Mouse (Mus musculus) forebrain, embryonic 15.5 days (tissue): Measurements from ENCODE around the gene Ccdc171. TPM values are rescaled to one million over a fixed set of nuclear protein-coding genes. Genes with fewer than 3 reads are reported as not detected.
"Not testable (repeated sequence)": the region's sequence is repeated elsewhere in the genome, so short reads cannot be mapped to it uniquely, and the experiment has no call there.

Source experiments
- ATAC-seq: fragments of 200-750 bp; cut with Nextera tagmentation; replicated peaks from 2 replicates; pipeline ENCODE4 v1.8.0; 2017; ENCODE audit warnings: mild to moderate bottlenecking, moderate TSS enrichment, moderate library complexity
- H3K27ac ChIP-seq: fragments of 300-500 bp; sonication (generic); replicated peaks from 2 replicates; pipeline ENCODE4 v1.5.1; 2015; ENCODE audit warnings: mild to moderate bottlenecking, inconsistent platforms
- H3K27me3 ChIP-seq: fragments of 300-500 bp; sonication (generic); 2 replicates; pipeline ENCODE4 v1.6.1; 2015; ENCODE audit warnings: inconsistent platforms
- H3K36me3 ChIP-seq: fragments of 300-500 bp; sonication (generic); 2 replicates; pipeline ENCODE4 v1.6.1; 2015; ENCODE audit warnings: mild to moderate bottlenecking, inconsistent platforms
- H3K4me1 ChIP-seq: fragments of 300-500 bp; sonication (generic); 2 replicates; pipeline ENCODE4 v1.6.1; 2015; ENCODE audit warnings: inconsistent platforms
- H3K4me2 ChIP-seq: fragments of 300-500 bp; sonication (generic); replicated peaks from 2 replicates; pipeline ENCODE4 v1.6.1; 2015; ENCODE audit warnings: mild to moderate bottlenecking, inconsistent platforms
- H3K4me3 ChIP-seq: fragments of 300-500 bp; sonication (generic); 2 replicates; pipeline ENCODE4 v1.5.1; 2015; ENCODE audit warnings: mild to moderate bottlenecking, inconsistent platforms
- H3K9ac ChIP-seq: fragments of 300-500 bp; sonication (generic); replicated peaks from 2 replicates; pipeline ENCODE4 v1.6.1; 2015; ENCODE audit warnings: mild to moderate bottlenecking, inconsistent platforms
- H3K9me3 ChIP-seq: fragments of 300-500 bp; sonication (generic); 2 replicates; pipeline ENCODE4 v1.6.1; 2016; ENCODE audit warnings: inconsistent platforms
- WGBS: fragments of 180-500 bp; shearing (Covaris S2); methylation state at CpG from one replicate; pipeline ENCODE4 v1.1.7; 2015; ENCODE audit warnings: mixed read lengths; 5-methylcytosine and 5-hydroxymethylcytosine counted together
- polyA plus RNA-seq: library from polyadenylated mRNA; unstranded; fragments of >200 nt; fragmentation: Nextera tagmentation; extraction: Ambion mirVana; gene quantifications from 2 replicates; pipeline ENCODE4 v1.2.1, GENCODE M21; 2015

Gene Ccdc171
- polyA plus RNA-seq, 1 experiment from 2014 or later, result 5.5 TPM

DNA sequence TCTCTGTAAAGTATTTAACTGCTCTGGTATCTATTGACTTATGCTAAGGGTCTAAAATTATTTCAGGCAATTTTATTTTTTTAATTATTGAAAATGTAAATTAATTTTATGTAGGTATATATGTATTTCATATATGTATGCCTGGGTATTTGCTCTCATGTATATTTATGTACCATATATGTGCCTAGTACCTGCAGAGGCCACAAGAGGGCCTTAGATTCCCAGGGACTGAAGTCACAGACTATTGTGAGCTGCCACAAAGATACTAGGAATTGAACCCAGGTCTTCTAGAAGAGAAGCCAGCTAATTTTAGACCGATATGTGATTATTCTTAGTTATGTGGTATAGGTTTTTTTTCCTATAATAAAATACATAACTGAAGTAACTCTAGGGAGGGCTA lies 62.2 kb downstream of the Ccdc171 start:
- Histone ChIP-seq H3K27me3 (no peaks in the 10 kb centered on the region), H3K9me3 (no peaks in the 10 kb centered on the region), H3K4me2 (no peak overlapping the region), H3K4me3 (no peak overlapping the region), H3K4me1 (no peaks in the 10 kb centered on the region), H3K36me3 (no peaks in the 10 kb centered on the region), H3K9ac (no peak overlapping the region), H3K27ac (no peak overlapping the region)
- 97% methylated on average over 1 of the region's 1 CpGs for WGBS
- no peak for ATAC-seq

DNA sequence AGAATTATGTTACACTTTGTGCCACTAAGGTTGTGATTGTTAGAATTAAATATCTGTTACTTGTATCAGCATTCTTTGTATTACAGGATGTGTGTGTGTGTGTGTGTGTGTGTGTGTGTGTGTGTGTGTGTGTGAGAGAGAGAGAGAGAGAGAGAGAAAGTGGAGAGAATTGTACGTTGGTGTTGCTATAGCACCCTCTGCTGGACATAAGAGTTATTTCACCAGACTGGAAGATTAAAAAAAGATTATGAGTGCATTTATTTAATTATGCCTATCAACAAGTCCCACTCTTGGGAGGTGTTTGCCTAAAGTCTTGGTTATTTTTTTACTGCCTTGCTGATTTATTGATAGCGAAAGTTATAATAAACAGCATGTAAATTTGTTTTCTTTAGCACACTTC lies 71.1 kb downstream of the Ccdc171 start:
- no peak for ATAC-seq
- H3K9me3 ChIP-seq, result no peaks in the 10 kb centered on the region
- 23% methylated on average over 2 of the region's 2 CpGs for WGBS
- no peaks in the 10 kb centered on the region for H3K4me1 ChIP-seq
- no peaks in the 10 kb centered on the region for H3K27me3 ChIP-seq
- no peaks in the 10 kb centered on the region for H3K36me3 ChIP-seq
- H3K27ac ChIP-seq, result no peak overlapping the region
- H3K9ac ChIP-seq, result no peak overlapping the region
- H3K4me3 ChIP-seq, result no peak overlapping the region
- H3K4me2 ChIP-seq, result no peak overlapping the region

DNA sequence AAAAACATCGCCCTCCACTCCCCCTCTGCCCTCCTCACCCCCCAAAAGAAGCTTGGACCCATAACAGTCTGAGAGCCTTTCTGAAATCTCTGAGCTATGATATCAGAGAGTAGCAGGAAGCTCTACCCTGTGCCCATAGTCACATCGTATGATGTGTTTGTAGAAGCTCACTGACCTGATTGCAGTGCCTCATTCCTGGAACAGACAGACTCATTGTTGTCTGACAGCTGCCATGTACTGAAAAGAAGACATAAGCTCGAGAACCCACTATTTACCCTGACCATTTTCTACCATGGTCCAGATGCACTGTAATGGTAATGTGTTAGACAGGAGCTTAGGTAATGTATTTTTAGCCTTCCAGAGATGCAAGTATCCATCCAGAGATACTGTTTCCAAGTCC lies 85.8 kb downstream of the Ccdc171 start:
- ATAC-seq, result no peak
- Histone ChIP-seq H3K36me3 (no peaks in the 10 kb centered on the region), H3K4me3 (no peak overlapping the region), H3K9me3 (no peaks in the 10 kb centered on the region), H3K9ac (no peak overlapping the region), H3K4me2 (no peak overlapping the region), H3K27ac (no peak overlapping the region), H3K27me3 (no peaks in the 10 kb centered on the region), H3K4me1 (no peaks in the 10 kb centered on the region)
- 71% methylated on average over 3 of the region's 3 CpGs for WGBS

DNA sequence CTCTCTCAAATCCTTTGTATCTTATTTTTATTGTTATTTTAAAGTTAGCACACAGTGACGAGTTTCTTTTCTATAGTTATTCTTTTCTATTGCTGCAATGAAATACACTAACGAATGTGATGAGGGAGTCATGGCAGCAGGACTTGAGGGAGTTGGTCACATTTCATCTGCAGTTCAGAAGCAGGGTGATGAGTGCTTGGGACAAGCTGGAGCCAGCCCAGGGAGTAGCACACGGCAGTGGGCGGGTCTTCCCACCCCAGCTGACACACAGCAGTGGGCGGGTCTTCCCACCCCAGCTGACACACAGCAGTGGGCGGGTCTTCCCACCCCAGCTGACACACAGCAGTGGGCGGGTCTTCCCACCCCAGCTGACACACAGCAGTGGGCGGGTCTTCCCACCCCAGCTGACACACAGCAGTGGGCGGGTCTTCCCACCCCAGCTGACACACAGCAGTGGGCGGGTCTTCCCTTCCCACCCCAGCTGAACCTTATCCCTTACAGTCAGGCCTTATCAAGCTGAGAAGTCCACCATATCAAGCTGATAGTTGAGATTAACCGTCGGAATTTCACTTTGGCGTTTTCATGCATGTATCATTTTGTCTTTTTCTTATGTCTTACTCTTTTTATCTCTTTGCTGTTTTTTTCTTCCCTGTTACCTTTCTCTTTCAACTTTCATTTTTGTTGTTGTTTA lies 97.8 kb downstream of the Ccdc171 start:
- not testable (repeated sequence) for H3K9me3 ChIP-seq, H3K4me2 ChIP-seq, ATAC-seq, H3K36me3 ChIP-seq, H3K27me3 ChIP-seq, H3K4me3 ChIP-seq, H3K4me1 ChIP-seq, H3K27ac ChIP-seq, H3K9ac ChIP-seq
- WGBS, result 31% methylated on average over 10 of the region's 13 CpGs

DNA sequence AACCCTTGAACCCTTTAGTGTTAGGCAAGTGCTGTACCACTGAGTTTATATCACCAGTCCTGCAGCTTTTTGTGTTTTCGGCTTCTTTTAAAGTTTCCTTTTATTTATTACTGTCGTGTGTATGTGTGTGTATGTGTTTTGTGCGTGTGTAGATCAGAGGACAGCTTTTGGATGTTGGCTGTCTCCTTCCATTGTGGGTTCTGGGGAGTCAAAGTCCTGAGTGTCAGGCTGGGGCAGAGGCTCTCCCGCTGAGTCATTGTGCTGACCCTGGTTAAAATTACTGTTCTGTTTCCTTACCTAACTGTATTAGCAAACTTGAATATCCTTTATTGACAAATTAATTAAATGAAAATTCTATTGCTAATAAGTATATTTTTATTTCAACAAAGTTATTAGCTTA lies 98.4 kb downstream of the Ccdc171 start:
- H3K27me3 ChIP-seq, result no peaks in the 10 kb centered on the region
- WGBS, result 84% methylated on average over 4 of the region's 4 CpGs

DNA sequence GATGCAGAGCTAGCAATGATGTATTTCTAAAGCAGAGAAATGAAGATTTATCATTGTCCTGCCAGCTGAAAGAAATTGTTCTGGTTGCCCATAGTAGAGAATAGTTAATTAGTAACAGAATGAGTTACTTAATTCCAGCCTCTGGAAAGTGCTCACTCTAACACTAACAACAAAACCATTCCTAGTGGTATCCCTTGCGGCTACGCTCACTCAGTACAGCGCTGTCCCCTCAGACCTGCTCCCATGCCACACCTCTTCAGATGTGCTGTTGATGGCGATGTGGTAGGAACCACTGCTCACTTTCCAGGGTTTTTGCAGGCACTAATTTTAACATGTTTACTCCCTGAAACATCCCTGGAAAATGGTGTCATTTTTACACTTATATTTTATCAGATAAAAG lies 126.1 kb downstream of the Ccdc171 start:
- Histone ChIP-seq H3K4me2 (no peak overlapping the region), H3K27me3 (no peaks in the 10 kb centered on the region), H3K4me1 (peaks cover 2% of the 10 kb centered on the region), H3K4me3 (no peak overlapping the region), H3K27ac (no peak overlapping the region), H3K9me3 (no peaks in the 10 kb centered on the region), H3K36me3 (no peaks in the 10 kb centered on the region), H3K9ac (no peak overlapping the region)
- 98% methylated on average over 4 of the region's 4 CpGs for WGBS
- no peak for ATAC-seq

More for the DNA sequence above, 98.4 kb downstream of the Ccdc171 start:
- Histone ChIP-seq H3K4me1 (no peaks in the 10 kb centered on the region), H3K4me2 (no peak overlapping the region), H3K27ac (no peak overlapping the region), H3K36me3 (no peaks in the 10 kb centered on the region), H3K9ac (no peak overlapping the region), H3K9me3 (no peaks in the 10 kb centered on the region), H3K4me3 (no peak overlapping the region)
- no peak for ATAC-seq

DNA sequence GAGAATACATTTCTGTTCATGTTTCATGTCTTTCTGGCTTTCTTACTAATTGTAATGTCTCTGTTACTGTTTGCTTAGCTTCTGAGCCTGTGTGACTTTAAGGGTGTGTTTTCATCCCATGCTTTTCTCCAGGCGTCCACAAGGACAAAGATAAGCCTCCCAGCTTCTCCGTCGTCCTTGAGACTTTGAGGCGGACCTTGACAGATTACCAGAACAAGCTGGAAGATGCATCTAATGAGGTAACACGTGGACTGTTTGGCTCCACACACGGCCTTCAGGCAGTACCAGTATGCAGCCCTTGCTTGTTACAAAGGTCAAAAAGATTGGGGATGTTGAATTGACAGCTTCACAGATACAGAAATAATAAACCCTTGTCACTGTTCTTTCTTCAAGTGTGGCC lies 130.1 kb downstream of the Ccdc171 start:
- Histone ChIP-seq H3K4me2 (no peak overlapping the region), H3K4me1 (peaks cover 8% of the 10 kb centered on the region), H3K27me3 (no peaks in the 10 kb centered on the region), H3K4me3 (no peak overlapping the region), H3K27ac (no peak overlapping the region), H3K9ac (no peak overlapping the region), H3K9me3 (no peaks in the 10 kb centered on the region), H3K36me3 (no peaks in the 10 kb centered on the region)
- 23% methylated on average over 6 of the region's 6 CpGs for WGBS
- ATAC-seq, result no peak

DNA sequence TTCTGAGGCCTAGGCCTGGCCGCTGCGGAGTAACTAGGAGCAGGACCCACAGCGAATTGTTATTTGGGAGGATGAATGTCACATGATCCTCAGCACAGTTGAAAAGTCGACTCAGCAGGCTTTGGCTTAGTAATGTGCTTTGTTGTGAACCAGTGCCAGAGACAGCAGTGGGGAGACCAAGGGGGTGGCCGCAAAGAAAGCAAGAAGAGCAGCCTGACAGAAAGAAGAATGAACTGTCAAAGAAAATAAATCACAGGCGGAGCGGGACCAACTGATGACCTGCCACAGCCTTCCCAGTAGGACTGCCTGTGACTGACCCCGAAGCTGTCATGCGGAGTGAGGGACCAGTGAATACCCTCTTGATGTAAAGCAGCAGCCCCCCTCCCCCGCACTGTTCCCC lies 131.2 kb downstream of the Ccdc171 start:
- Histone ChIP-seq H3K4me2 (peak overlapping the region; percentile 14), H3K27me3 (no peaks in the 10 kb centered on the region), H3K4me1 (peaks cover 8% of the 10 kb centered on the region), H3K9me3 (no peaks in the 10 kb centered on the region), H3K27ac (no peak overlapping the region), H3K9ac (no peak overlapping the region), H3K36me3 (no peaks in the 10 kb centered on the region), H3K4me3 (no peak overlapping the region)
- WGBS, result 12% methylated on average over 10 of the region's 10 CpGs
- peak; percentile 81 for ATAC-seq

DNA sequence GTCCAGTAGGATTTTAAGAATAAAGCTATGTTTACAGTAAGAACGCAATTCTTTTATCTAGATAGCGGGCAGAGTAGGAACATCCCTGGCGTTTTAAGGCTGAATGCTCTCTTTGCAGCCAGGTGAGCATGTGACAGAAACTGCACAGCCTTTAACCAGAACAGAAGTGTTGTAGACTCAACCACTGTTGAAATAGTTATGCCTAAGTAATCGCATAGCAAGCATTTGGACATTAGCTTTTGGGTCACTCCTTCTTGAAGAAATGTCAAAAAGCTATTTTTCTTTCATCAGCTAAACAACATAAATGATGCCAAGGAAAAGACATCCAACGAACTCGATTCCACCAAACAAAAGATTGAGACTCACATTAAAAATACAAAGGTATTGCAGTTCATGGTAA lies 131.7 kb downstream of the Ccdc171 start:
- Histone ChIP-seq H3K4me1 (peaks cover 8% of the 10 kb centered on the region), H3K4me3 (no peak overlapping the region), H3K36me3 (no peaks in the 10 kb centered on the region), H3K4me2 (peak overlapping the region; percentile 14), H3K27me3 (no peaks in the 10 kb centered on the region), H3K9me3 (no peaks in the 10 kb centered on the region), H3K9ac (no peak overlapping the region), H3K27ac (no peak overlapping the region)
- WGBS, result 48% methylated on average over 6 of the region's 6 CpGs
- ATAC-seq, result no peak

DNA sequence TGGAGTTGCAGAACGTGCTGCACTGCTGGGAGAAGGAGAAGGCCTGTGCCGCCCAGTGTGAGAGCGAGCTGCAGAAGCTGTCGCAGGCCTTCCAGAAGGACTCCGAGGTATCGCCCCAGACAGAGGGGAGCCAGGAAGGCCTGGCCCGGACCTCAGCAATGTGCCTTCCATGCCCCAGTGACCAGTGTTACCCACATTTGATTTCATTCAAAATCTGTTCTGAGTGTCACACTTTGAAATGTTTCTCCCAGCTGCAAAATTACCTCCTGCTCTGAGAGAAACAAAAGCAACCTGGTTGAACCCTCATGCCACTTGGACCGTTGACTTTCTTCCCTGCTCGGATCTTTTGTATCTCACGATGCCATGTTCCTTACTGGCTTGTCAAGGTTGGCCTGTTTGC lies 133.1 kb downstream of the Ccdc171 start:
- no peak for ATAC-seq
- Histone ChIP-seq H3K9ac (no peak overlapping the region), H3K4me2 (no peak overlapping the region), H3K27ac (no peak overlapping the region), H3K36me3 (no peaks in the 10 kb centered on the region), H3K9me3 (no peaks in the 10 kb centered on the region), H3K4me3 (no peak overlapping the region), H3K27me3 (no peaks in the 10 kb centered on the region), H3K4me1 (peaks cover 8% of the 10 kb centered on the region)
- WGBS, result 81% methylated on average over 10 of the region's 10 CpGs

DNA sequence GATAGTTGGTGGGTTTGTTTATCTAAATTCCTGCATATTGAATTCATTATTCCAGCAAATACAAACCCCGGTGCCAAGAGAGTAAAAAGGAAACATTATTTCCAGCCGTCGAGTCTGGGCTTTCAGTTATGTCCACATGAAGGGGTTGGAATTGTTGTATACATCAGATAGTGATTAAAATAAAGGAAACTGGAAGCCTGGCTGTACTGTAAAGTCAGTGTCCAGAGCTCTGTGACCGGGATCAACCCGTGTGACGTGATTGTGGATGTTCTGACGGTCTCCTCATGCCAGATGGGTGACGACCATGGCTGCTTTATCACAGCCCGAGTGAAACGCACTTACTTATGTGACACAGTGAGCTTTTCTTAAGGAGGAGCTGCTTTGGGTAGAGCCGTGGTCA lies 134.1 kb downstream of the Ccdc171 start:
- no peak overlapping the region for H3K9ac ChIP-seq
- 49% methylated on average over 11 of the region's 11 CpGs for WGBS
- peaks cover 8% of the 10 kb centered on the region for H3K4me1 ChIP-seq
- no peaks in the 10 kb centered on the region for H3K27me3 ChIP-seq
- no peak overlapping the region for H3K4me2 ChIP-seq
- H3K27ac ChIP-seq, result no peak overlapping the region
- ATAC-seq, result no peak
- H3K36me3 ChIP-seq, result no peaks in the 10 kb centered on the region
- no peaks in the 10 kb centered on the region for H3K9me3 ChIP-seq
- no peak overlapping the region for H3K4me3 ChIP-seq

DNA sequence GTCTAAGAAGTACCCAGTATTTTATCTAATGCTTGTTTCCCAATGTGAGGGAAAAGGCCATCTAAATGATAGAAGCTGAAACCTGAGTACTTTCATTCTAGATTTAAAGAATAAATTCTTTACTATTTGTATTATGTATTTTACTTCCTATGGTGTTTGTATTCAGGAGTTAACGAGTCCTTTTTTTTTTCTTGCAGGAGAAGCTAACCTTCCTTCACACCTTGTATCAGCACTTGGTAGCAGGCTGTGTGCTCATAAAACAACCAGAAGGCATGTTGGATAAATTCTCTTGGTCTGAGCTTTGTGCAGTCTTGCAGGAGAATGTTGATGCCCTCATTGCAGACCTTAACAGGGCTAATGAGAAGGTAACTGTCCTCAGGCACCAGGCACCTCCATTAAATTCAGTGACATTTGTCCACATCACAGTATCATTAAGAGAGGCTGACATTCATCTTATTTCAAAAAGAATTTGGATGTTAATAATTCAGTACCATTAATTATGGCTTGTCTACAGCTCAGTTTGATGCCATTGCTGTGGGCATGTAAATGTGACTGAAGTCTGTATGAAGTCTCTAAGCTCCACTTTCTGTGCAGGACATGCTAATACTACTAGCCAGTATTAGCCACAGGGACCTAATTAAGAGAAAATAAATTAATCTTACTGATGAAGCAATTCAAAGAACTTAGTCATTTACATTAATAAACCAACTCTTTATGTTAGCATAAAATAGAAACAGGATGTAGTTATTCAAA lies 136.3 kb downstream of the Ccdc171 start:
- no peaks in the 10 kb centered on the region for H3K27me3 ChIP-seq
- no peak overlapping the region for H3K4me3 ChIP-seq
- H3K4me2 ChIP-seq, result no peak overlapping the region
- 76% methylated on average over 1 of the region's 1 CpGs for WGBS
- no peak overlapping the region for H3K27ac ChIP-seq
- H3K4me1 ChIP-seq, result peaks cover 3% of the 10 kb centered on the region
- no peak overlapping the region for H3K9ac ChIP-seq
- no peaks in the 10 kb centered on the region for H3K36me3 ChIP-seq
- H3K9me3 ChIP-seq, result no peaks in the 10 kb centered on the region
- ATAC-seq, result no peak

DNA sequence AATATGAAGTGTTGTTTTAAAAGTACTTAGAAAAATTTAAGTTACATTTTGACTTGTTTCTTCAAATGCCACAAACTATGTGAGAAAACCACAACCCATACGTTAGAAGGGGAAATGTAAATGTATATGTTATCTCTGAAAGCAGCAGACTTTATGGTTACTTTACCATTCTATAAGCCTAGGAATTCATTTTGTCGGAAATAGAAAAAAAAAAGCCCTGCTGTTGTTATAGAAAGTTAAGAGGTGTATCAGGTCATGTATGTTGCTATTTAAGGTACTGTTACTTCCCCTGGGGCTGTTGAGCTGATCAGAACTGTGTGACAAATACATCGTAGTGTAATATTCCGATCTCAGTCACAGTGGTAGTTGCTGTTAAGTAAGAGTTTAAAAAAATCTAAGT lies 137.0 kb downstream of the Ccdc171 start:
- Histone ChIP-seq H3K4me2 (no peak overlapping the region), H3K9ac (no peak overlapping the region), H3K36me3 (no peaks in the 10 kb centered on the region), H3K4me3 (no peak overlapping the region), H3K9me3 (no peaks in the 10 kb centered on the region), H3K4me1 (no peaks in the 10 kb centered on the region), H3K27ac (no peak overlapping the region), H3K27me3 (no peaks in the 10 kb centered on the region)
- 91% methylated on average over 4 of the region's 4 CpGs for WGBS
- no peak for ATAC-seq
